Mouse (Mus musculus) adrenal gland, adult 2 months (tissue): ENCODE measurements around the gene Lmo4. TPM values are rescaled to one million over a fixed set of nuclear protein-coding genes. Genes with fewer than 3 reads are reported as not detected.

Source experiments
- DNase-seq: peaks from one replicate; pipeline ENCODE4 v3.0.0; 2021
- long read RNA-seq: library from polyadenylated mRNA; stranded (forward); transcript quantifications from one replicate; pipeline ENCODE4 v2.0.0, GENCODE M21; 2021
- polyA plus RNA-seq: library from polyadenylated mRNA; depleted of rRNA; stranded (reverse); fragments of >200 nt; gene quantifications from 2 replicates; pipeline ENCODE4 v1.2.3, GENCODE M21; 2012; rRNA removed
- total RNA-seq, 2 experiments: library from RNA; stranded (reverse); gene quantifications; 2 replicates each; pipeline ENCODE4 v1.2.3; 2021

The Lmo4 gene
- total RNA-seq (10 to 100 TPM; 59.0 to 93.4 TPM), polyA plus RNA-seq (103 and 112 TPM in 2 replicates)
- long read RNA-seq, transcript Lmo4-201 (5 exons, 1,669 nt): major isoform, 14 of 35 reads
- long read RNA-seq, transcript Lmo4-203 (5 exons, 1,417 nt): minor isoform, 5 of 35 reads
- long read RNA-seq, partial matches to known transcripts: 0 of 35 reads
- long read RNA-seq, other reads (novel, unspliced or antisense): 16 of 35 reads

GRCm38 (mm10) chr3:144204413-144205311 is at the start of gene Lmo4:
Lmo4 (minus strand) TSS chr3:144205220.
- peak; percentile 93 for DNase-seq

DNA sequence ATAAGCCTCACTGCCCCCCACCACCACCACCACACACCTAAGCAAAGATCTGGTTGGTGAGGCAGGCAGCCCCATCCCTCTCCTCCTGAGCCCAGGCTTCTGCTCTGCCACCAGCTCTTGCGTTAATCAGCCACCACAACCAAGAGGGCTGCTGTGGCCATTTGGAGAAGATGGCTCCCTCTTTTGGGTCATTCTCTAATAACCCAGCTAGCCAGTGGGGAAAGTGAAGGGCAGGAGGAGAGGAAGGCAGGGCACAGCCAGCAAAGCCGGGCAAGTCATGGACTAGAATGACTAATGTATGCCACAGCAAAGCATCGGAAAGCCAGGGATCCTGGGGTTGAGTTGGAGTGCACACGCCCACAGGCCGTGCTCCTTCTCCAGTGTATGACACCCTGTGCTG is 49.3 kb upstream of the Lmo4 start:
- no peak for DNase-seq

DNA sequence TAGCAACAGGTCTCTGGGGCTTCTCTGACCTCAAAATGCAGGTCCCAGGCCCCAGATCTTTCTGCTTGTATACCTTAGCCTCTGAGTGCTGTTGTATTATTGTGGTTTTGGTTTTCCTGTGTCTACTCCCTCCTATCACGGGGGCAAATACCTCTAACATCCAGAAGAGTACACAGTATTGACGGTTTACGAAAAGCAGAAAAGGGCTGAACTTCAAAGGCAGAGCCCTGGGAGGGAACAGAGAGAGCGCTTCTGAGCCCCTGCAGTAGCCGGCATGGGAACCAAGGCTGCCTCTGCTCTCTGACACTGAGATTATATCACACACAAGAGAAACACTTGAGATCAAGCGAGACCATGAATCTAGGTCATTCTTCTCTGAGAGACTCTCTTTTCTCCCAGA is 48.0 kb upstream of the Lmo4 start:
- DNase-seq: no peak

GRCm38 (mm10) chr3:144252109-144252508 is 47.1 kb upstream of the Lmo4 start:
- no peak for DNase-seq

DNA sequence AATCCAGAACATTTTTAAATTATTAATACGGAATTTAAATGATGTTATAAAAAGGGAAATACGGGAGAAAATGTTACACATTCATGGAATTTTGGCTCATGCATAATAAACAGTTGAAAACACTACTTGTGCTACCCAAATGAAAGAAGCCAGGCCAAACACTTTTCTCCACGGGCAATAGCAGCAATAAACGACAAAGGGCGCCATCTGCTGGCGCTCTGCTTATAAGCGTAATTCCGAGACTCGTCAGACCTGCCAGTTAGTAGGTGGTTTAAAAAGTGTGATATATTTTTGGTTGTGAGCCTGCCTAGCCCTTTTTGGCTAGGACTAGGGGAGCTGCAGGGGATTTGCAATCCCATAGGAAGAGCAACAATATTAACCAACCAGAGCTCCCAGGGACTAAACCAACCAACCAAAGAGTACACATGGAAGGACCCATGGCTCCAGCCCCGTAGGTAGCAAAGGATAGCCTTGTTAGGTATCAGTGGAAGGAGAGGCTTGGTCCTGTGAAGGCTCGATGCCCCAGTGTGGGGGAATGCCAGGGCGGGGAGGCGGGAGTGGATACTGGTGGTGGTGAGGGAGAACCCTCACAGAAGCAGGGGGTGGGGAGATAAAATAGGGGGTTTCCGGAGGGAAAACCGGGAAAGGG is 37.1 kb upstream of the Lmo4 start:
- peak; percentile 68 for DNase-seq

GRCm38 (mm10) chr3:144241161-144241560 is 36.1 kb upstream of the Lmo4 start:
- peak; percentile 59 for DNase-seq

DNA sequence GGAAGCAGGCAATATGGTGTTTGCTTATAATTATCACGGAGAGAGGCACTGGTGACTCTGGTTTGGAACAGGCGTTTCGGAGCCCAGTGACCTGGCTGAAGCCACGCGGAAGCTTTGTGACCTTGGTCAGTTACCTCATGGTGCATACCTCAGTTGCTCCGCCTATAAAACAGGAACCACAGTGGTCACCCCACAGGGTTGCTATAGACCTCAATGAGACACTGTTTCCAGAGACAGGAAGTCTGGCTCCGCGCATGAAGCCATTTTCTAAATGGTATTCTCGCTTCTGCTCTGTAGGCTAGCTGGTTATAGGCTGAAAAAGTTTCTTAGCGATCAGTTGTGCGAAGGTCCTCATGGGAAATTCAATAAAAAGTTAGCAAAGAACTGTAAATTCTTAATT is 33.5 kb upstream of the Lmo4 start:
- no peak for DNase-seq

DNA sequence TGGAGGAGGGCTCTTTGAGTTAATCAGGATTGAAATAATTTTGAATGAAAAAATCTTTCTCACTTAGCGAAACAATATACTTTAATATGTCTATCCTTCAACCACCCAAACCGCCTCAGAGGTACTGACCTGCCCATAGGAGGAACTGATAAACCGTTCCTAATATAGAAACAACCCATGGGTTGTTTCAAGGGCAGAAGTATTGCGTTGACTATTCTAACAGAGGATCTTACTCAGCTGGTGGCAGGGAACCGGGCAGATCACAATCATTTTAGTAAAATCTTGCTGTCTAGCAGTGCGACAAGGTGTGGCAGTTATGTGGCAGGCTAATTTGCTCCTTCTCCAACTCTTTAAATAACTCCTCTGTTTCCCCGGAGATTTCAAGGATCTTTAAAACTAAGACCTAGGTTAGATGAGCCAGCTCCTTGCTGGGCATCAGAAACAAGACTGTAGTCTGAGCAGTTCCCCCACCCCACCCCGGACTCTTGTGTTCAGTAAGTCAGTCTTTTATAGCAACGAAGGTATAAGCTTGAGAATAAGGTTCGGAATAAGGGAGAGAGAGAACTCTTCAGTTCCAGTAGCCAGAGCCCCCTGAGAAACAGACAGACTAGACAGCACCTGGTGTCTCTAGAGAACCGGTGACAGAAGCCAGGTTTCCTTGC is 27.5 kb upstream of the Lmo4 start:
- no peak for DNase-seq

GRCm38 (mm10) chr3:144231931-144232330 is 26.9 kb upstream of the Lmo4 start:
- DNase-seq: no peak

- DNase-seq: no peak
Observed at GRCm38 (mm10) chr3:144231419-144231818, 26.4 kb upstream of the Lmo4 start.

GRCm38 (mm10) chr3:144230016-144230415 is 25.0 kb upstream of the Lmo4 start:
- no peak for DNase-seq

- DNase-seq: no peak
Observed at GRCm38 (mm10) chr3:144229312-144229711, 24.3 kb upstream of the Lmo4 start.

DNA sequence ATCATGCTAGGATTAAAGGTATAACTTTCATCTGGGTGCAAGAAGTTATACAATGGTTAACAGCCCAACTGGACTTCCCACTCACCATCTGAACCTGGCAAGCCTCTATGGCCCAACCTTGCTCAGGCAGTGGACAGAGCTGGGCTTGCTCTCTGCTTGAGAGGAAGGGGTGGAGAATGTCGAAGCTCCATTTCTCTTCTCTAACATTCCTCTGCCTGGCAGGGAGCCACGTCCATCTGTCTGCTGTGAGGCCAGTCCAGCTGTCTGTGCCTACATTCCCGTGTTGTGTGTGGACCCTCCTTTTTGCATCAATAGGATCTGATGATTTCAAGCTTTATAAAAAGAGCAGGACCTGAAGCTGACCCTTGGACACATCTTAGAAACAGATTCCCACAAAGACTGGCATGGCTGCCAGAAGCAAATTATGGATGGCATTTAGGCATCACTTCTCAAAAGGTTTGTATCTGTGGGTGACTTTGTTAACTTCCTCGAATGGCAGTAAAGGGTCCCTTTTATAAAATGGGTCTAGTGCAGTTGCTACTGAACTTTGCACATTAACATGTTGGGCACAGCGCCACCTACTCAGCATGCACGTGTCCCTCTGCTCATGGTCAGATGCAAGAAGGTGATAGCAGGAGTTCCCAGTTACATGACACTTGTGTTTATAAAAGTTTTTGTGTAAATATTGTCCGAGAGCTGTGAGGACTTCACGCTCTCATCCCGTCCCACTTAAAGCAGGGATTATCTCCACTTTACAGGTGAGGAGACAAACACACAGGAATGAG is 20.6 kb upstream of the Lmo4 start:
- no peak for DNase-seq

DNA sequence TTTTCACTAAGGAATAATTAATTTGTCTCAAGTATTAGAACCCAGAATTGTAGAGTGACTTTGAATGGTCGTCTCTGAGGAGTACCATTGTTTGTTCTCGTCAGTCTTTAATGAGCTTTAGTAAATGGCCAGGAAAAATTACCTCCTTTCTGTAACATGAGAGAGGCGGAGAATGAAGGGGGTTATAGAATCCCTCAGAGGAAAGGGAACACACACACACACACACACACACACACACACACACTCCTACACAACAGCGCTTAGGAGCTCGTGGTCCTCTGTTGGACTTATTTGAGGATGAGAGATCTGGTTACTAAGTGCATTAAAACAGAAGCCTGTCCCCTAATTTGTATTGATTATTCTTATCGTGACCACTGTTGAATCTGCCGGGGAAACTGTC is 19.6 kb upstream of the Lmo4 start:
- no peak for DNase-seq

GRCm38 (mm10) chr3:144223377-144224105 is 18.5 kb upstream of the Lmo4 start:
- DNase-seq: no peak

- DNase-seq: no peak
Observed at GRCm38 (mm10) chr3:144222381-144222780, 17.4 kb upstream of the Lmo4 start.

GRCm38 (mm10) chr3:144207498-144207897 is 2.5 kb upstream of the Lmo4 start:
- peak; percentile 56 for DNase-seq

GRCm38 (mm10) chr3:144206942-144207341 is 1.9 kb upstream of the Lmo4 start:
- no peak for DNase-seq

GRCm38 (mm10) chr3:144206261-144206660 is 1.2 kb upstream of the Lmo4 start:
- DNase-seq: no peak

DNA sequence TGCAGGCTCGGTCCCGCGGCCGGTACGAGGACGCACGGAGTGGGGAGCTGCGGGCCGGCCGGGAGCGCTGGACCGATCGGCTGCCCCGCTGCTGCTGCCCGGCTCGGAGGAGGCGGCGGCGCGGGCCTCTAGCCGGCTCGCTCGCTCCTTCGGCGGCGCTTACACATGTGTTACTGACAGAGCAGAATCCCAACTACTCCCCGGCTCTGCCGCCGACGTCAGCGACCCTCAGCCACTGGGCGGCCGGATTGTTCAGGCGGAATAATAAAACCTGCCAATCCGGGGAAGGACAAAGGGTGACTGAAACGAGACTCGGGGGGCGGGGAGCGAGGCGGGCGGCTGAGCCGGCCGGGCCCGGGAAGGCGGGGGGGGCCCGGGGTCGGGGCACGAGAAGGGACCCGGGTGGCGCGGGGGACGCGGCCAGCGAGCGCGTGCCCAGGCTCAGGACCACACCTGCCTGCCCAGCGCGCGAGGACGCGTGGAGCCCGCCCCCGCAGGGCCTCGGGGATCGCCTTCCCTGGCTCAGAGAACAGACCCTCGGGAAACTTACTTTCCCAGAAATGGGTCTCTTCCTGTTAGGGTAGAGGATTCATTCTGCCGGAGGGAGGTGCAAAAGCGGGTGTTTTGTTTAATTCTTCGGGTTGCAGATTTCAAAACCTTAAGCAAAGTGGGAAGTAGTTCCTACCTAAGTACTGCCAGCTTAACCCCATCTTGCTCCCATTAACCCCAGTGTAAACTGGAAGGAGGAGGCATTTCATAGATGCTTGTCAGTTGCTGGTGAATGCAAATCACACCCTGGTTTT is 532 bp upstream of the Lmo4 start:
- peak; percentile 97 for DNase-seq
